Mouse (Mus musculus) left cerebral cortex, adult 11 months (tissue): ENCODE measurements around the gene Lipk.

Experiments
- DNase-seq: peaks from one replicate; pipeline ENCODE4 v3.0.0; 2022; ENCODE audit warnings: low spot score

Lipk gene

DNA sequence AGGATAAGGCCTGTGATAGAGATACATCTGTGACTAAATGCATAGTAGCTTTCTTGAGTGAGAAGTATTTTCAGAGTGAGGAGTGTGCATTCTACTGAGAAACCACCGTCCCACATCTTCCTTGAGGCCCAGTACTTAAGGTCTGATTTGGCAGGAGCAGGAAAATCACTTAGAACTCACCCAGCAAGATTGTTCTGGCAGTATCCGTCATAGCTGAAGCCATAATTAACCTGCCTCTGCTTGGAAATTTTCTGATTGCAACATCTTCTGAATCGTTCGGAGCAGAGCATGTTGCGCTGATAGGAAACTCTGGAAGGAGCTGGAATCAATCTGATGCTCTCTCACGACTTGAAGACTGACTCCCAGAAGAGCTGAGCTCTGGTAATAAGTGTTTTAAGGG is at the start of gene Lipk:
TSS of gene Lipk (plus strand) at position 289 of the 400 bp plus-strand sequence.
- no peak for DNase-seq

DNA sequence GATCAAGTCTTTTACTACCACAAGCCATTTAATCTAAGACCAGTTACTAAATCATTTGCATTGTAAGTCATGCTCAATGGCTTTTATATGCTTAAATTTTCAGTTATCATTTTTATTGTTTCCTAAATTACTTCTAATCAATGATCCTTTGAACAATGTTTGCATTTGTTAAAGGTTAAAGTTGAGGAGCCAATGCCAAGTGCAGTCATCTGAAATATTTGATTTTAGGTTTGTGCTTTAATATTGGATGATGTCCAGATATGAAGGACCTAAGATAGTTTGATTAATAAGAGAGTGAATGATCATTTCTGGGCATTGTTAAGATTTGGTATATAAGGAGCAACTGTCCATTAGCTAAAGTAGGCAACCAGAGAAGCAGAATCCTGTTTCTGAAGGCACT is 47.2 kb upstream of the Lipk start, which contains the start of gene Lipf:
TSS of gene Lipf (plus strand) at position 301 of the 400 bp plus-strand sequence.
- DNase-seq, result no peak

DNA sequence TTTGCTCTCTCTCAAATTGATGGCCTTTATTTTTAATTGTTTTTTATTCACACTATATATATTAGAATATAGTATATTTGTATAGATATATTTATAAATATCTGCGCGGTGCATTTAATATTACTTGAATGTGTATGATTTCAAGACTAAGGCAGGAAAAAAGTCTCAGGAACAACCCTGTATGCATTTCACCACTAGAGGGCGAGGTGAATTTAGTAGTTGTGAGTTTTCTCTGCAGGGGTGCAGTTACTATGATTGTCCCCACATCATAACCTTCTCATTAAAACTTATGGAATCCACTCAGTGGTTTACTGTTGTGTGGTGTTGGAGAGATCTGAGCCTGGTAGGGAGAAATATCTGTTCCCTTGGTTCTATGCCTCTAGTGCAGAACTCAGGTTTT is 29.1 kb upstream of the Lipk start:
- DNase-seq, result peak; percentile 1

- DNase-seq, result no peak
These were observed 25.0 kb upstream of the Lipk start for GRCm38 (mm10) chr19:33983043-33983442.

GRCm38 (mm10) chr19:34021440-34022172 is 13.5 kb downstream of the Lipk start:
- DNase-seq, result no peak

- DNase-seq, result no peak
These were observed 14.7 kb downstream of the Lipk start for GRCm38 (mm10) chr19:34022759-34023158.

DNA sequence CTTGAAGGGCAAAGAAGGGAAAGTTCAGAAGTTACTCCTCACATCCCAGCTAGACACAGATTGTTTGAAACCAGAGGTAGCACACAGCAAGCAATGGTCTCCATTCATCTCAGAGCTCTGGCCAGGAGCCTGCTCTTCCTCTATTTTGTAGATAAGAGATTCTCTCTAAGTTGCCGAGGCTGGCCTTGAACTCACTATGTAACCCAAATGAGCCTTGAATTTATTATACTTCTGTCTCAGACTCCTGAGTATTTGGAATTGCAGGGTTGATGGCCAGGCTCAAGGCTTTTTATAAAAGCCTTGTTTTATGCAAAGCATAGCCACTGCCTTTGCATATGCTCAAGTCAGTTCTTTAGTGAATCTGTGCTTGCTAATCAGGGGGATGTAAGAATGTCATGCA is 31.6 kb downstream of the Lipk start:
- no peak for DNase-seq

DNA sequence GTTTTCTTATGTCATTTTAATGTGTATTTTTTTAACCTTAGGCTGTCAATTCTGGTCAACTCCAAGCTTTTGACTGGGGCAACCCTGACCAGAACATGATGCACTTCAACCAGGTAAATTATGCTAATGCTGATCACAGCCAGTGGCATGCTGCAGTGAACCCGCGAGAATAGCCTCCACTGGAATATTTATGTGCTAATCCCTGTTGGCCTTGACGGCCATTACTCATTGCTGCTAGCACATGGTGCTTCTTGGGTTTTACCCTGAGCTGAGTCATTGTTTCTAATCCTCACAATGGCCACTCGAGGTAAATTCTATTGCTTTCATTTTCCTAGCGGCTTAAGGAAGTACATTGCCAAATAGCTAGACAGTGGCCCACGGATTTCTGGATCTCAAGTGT is 34.9 kb downstream of the Lipk start:
- DNase-seq, result no peak

DNA sequence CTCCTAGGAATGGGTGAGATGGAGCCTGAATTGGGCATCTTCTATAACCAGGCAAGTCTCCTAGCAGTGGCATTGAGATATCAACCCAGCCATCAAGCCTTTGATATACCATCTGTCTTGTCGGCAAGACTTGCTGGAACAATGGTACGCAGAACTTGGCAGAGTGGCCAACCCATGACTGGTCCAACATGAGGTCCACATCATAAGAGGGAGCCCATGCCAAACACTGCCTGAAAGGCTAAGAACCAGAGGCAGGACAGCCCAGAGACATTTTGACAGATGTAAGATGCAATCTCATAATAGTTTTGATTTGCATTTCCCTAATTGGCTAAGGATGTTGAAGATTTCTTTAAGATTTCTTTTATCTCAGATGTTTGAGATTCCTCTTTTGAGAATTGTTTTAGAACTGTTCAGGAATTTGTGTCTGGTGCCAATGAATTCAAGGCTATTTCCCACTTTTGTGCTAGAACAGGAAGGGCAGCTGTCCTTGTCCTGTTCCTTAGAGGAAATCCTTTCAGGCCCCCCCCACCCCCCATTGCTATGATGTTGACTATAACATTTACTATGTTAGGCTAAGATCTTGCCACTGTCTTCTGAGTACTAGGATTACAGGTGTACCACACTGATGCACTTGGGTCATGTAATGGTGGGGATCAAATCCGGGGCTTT is 41.4 kb downstream of the Lipk start:
- DNase-seq, result no peak

GRCm38 (mm10) chr19:34051502-34051901 is 43.4 kb downstream of the Lipk start:
- no peak for DNase-seq

DNA sequence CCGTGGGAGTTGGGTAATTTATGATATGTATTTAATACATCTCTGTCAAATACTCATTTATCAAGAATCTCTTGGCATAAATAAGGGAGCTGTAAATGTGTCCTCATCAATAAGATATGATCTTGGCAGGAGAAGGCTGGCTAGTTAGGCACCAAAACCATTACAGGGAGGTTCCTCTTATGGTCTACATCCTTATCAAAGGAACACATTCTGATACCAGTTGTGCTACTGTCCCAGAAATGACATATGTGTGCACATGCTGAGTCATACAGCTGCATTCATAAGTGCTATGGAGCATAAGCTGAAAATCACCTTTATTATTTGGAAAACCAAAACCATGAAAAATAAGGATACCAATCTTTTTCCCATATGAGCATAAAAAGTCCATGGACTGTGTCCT is 55.5 kb downstream of the Lipk start:
- DNase-seq, result no peak

GRCm38 (mm10) chr19:34064059-34064458 is 56.0 kb downstream of the Lipk start:
- DNase-seq, result peak; percentile 5

GRCm38 (mm10) chr19:34066779-34067472 is 58.8 kb downstream of the Lipk start, which contains the start of gene Lipn:
Gene Lipn (plus strand): TSS chr19:34067358.
- no peak for DNase-seq

- no peak for DNase-seq
These were observed 66.1 kb downstream of the Lipk start for GRCm38 (mm10) chr19:34074239-34074638.

GRCm38 (mm10) chr19:34078130-34078529 is 70.0 kb downstream of the Lipk start:
- no peak for DNase-seq

GRCm38 (mm10) chr19:34089011-34089680 is 81.1 kb downstream of the Lipk start:
- DNase-seq, result no peak

- DNase-seq, result no peak
These were observed 87.3 kb downstream of the Lipk start for GRCm38 (mm10) chr19:34095381-34095780.

GRCm38 (mm10) chr19:34096228-34096627 is 88.1 kb downstream of the Lipk start:
- DNase-seq, result no peak
